Mouse (Mus musculus): ENCODE measurements at regions not wholly inside any gene's neighbourhood (a gene's known extent, or its start where the extent isn't known, plus 50 kb on each side); places are given as distances from the start of the nearest gene placed in this dataset.

- DNase-seq (ENCODE audit: low spot score): peak; percentile 43
- Histone ChIP-seq H3K4me2 (ENCODE audit: low read depth, low read length) (peak overlapping the region; percentile 36), H3K9ac (ENCODE audit: low read depth, low read length) (no peak overlapping the region), H3K4me3 (ENCODE audit: low read depth, low read length) (no peak overlapping the region), H3K4me1 (ENCODE audit: control insufficient read depth, insufficient read depth, low read length) (no peaks in the 10 kb centered on the region), H3K9me3 (ENCODE audit: control insufficient read depth, low read length) (no peaks in the 10 kb centered on the region), H3K27ac (replicated peaks; ENCODE audit: low read depth, low read length) (no peak overlapping the region), H3K27me3 (replicated peaks; ENCODE audit: control insufficient read depth, insufficient read depth, low read length) (no peaks in the 10 kb centered on the region), H3K36me3 (ENCODE audit: control insufficient read depth, insufficient read depth, low read length) (no peaks in the 10 kb centered on the region)
- ATAC-seq (ENCODE audit: low read depth): no peak
- 22% methylated on average over 6 of the region's 6 CpGs for WGBS
Measured at GRCm38 (mm10) chr2:47424910-47425309, 1389.0 kb upstream of the Acvr2a start.

GRCm38 (mm10) chr2:47429843-47430242, 1384.1 kb upstream of the Acvr2a start:
- Histone ChIP-seq H3K4me1 (ENCODE audit: control insufficient read depth, insufficient read depth, low read length) (no peaks in the 10 kb centered on the region), H3K9ac (ENCODE audit: low read depth, low read length) (no peak overlapping the region), H3K4me3 (ENCODE audit: low read depth, low read length) (no peak overlapping the region), H3K27ac (replicated peaks; ENCODE audit: low read depth, low read length) (no peak overlapping the region), H3K4me2 (ENCODE audit: low read depth, low read length) (no peak overlapping the region), H3K27me3 (replicated peaks; ENCODE audit: control insufficient read depth, insufficient read depth, low read length) (no peaks in the 10 kb centered on the region), H3K36me3 (ENCODE audit: control insufficient read depth, insufficient read depth, low read length) (no peaks in the 10 kb centered on the region), H3K9me3 (ENCODE audit: control insufficient read depth, low read length) (no peaks in the 10 kb centered on the region)
- ATAC-seq (ENCODE audit: low read depth) (no peak), DNase-seq (ENCODE audit: low spot score) (peak; percentile 4)
- 60% methylated on average over 2 of the region's 2 CpGs for WGBS

- no peak overlapping the region for H3K4me3 ChIP-seq (ENCODE audit: low read depth, low read length)
- 66% methylated on average over 4 of the region's 4 CpGs for WGBS
- H3K27ac ChIP-seq (replicated peaks; ENCODE audit: low read depth, low read length): no peak overlapping the region
- no peak for DNase-seq (ENCODE audit: low spot score)
- no peaks in the 10 kb centered on the region for H3K9me3 ChIP-seq (ENCODE audit: control insufficient read depth, low read length)
- ATAC-seq (ENCODE audit: low read depth): no peak
- no peaks in the 10 kb centered on the region for H3K36me3 ChIP-seq (ENCODE audit: control insufficient read depth, insufficient read depth, low read length)
- no peak overlapping the region for H3K9ac ChIP-seq (ENCODE audit: low read depth, low read length)
- H3K4me2 ChIP-seq (ENCODE audit: low read depth, low read length): no peak overlapping the region
- no peaks in the 10 kb centered on the region for H3K4me1 ChIP-seq (ENCODE audit: control insufficient read depth, insufficient read depth, low read length)
- no peaks in the 10 kb centered on the region for H3K27me3 ChIP-seq (replicated peaks; ENCODE audit: control insufficient read depth, insufficient read depth, low read length)
Measured at GRCm38 (mm10) chr2:47466043-47466442, 1347.9 kb upstream of the Acvr2a start.

- H3K27ac ChIP-seq (replicated peaks; ENCODE audit: low read depth, low read length): no peak overlapping the region
- no peaks in the 10 kb centered on the region for H3K27me3 ChIP-seq (replicated peaks; ENCODE audit: control insufficient read depth, insufficient read depth, low read length)
- peak; percentile 54 for DNase-seq (ENCODE audit: low spot score)
- H3K36me3 ChIP-seq (ENCODE audit: control insufficient read depth, insufficient read depth, low read length): no peaks in the 10 kb centered on the region
- whole genome bisulfite sequencing: 17% methylated on average over 5 of the region's 5 CpGs
- no peaks in the 10 kb centered on the region for H3K4me1 ChIP-seq (ENCODE audit: control insufficient read depth, insufficient read depth, low read length)
- H3K9ac ChIP-seq (ENCODE audit: low read depth, low read length): no peak overlapping the region
- H3K4me2 ChIP-seq (ENCODE audit: low read depth, low read length): no peak overlapping the region
- no peak for ATAC-seq (ENCODE audit: low read depth)
- H3K9me3 ChIP-seq (ENCODE audit: control insufficient read depth, low read length): no peaks in the 10 kb centered on the region
- no peak overlapping the region for H3K4me3 ChIP-seq (ENCODE audit: low read depth, low read length)
Measured at GRCm38 (mm10) chr2:47491874-47492539, 1321.9 kb upstream of the Acvr2a start.
